Mouse (Mus musculus): Measurements from ENCODE around the gene Hspa12b.

DNA sequence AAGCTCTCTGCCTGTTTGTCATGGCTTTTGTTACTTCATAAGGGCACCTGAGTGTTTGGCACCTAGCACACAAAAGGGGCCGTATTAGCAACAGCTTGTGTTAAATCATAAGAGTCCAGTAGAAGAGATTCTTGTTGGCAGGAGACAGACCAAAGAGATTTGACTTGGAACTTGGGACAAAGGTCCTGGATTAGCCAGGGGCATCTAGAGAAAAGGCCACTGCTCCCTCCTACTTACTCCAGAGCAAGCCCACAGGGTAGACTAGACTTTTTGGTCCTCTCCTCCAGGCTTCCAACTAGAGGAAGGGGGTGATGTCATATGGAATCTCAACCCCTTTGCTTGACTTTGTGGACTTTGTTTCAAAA, 48.8 kb downstream of the Hspa12b start:
- TF ChIP-seq CTCF (IDR thresholded peaks at IDR 0.05; ENCODE audit: control insufficient read depth, insufficient read depth, insufficient replicate concordance, low read depth, low read length) (no peak), POLR2A (IDR thresholded peaks at IDR 0.05; ENCODE audit: control insufficient read depth, low read depth, low read length) (no peak)
